Mouse (Mus musculus) lung, adult 10 weeks (tissue): ENCODE measurements around the gene Olfr1331. TPM values are rescaled to one million over a fixed set of nuclear protein-coding genes. Genes with fewer than 3 reads are reported as not detected.

Experiments
- polyA plus RNA-seq: library from polyadenylated mRNA; stranded (reverse); fragments of 350-450 nt; fragmentation: Illumina TruSeq; extraction: RNeasy Lipid Tissue Mini Kit (QIAGEN cat#74804); gene quantifications from one replicate; pipeline ENCODE4 v1.2.3, GENCODE M21; 2014; ENCODE audit warnings: low read depth, low replicate concordance; ENCODE audit not compliant: insufficient read depth

Gene Olfr1331
- polyA plus RNA-seq, result not detected

DNA sequence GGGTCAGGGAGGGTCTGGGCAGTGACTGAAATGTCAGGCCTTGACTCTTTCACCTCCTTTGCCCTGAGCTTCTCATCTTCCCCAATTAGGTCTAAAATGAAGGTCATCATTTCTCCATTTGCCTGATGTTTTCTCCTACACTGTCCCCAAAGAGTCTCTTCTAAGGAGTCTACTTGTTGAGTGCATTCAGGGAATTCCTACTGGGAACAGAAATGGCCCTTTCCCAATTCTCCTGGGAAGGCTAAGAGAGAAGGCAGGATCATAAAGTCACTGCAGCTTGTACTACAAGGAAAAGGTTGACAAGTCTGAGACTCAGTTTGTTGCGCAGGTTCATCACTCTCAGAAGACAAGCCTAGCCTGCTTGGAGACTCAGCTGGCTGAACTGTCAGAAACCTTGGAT, at the start of gene Olfr1331:
Gene Olfr1331 (plus strand): TSS at position 301 of the 400 bp plus-strand sequence.

DNA sequence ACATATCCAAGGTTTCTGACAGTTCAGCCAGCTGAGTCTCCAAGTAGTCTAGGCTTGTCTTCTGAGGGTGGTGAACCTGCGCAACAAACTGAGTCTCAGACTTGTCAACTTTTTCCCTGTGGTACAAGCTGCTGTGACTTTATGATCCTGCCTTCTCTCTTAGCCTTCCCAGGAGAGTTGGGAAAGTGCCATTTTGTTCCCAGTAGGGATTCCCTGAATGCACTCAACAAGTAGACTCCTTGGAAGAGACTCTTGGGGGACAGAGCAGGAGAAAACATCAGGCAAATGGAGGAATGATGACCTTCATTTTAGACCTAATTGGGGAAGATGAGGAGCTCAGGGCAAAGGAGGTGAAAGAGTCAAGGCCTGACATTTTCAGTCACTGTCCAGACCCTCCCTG, 28.3 kb upstream of the Olfr1331 start, which contains the start of gene Olfr1333:
Gene Olfr1333 (minus strand): TSS at position 101 of the 400 bp plus-strand sequence.

DNA sequence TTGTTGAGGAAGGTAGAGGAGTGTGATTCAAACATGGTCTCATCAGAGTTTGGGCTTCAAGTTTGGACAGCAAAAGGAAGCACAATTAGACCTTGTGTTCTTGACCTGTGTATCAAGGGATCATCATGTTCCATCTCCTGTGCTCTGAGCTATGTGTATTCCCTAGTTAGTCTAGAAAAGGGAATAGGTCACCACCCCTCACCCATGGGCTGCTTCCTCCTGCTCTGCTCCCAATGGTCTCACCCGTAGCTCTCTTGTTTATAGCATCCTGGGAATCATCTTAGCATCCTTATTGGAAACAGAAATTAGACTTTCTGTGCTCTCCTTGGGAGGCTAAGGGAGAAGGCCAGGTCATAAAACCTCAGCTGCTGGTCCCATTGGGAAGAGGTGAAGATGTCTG, 23.8 kb downstream of the Olfr1331 start, which contains the start of gene Olfr1330:
Gene Olfr1330 (plus strand): TSS at position 301 of the 400 bp plus-strand sequence.

DNA sequence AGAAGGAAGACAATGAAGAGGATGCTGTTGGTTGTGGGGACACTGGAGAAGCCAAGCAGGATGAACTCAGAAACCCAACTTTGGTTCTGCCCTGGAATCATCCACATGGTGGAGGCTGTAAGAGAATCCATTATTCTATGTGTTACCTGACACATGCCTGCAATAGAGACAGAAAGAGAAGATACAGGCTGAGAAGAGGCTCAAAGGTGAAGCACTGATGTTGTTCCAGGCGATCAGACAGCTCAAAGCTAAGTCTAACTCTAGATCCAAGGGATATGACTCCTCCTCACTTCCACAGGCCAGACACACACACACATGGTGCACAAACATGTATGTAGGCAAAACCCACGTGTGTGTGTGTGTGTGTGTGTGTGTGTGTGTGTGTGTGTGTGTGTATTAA, 52.9 kb downstream of the Olfr1331 start, which contains the start of gene Olfr1329:
Gene Olfr1329 (minus strand): TSS at position 101 of the 400 bp plus-strand sequence.

Other genes starting within 250 kb of the Olfr1331 start
- 2.5 TPM for gene Cfap57, start 243.9 kb upstream of the Olfr1331 start, polyA plus RNA-seq
- 50.0 TPM for gene Ebna1bp2, start 243.8 kb upstream of the Olfr1331 start, polyA plus RNA-seq
- not detected for gene Olfr62, start 205.7 kb upstream of the Olfr1331 start, polyA plus RNA-seq
- 0.24 TPM for gene Olfr1342, start 171.9 kb upstream of the Olfr1331 start, polyA plus RNA-seq
- not detected for gene Olfr1341, start 161.1 kb upstream of the Olfr1331 start, polyA plus RNA-seq
- gene Olfr1340, start 144.5 kb upstream of the Olfr1331 start, polyA plus RNA-seq, result not detected
- gene Olfr1339, start 132.5 kb upstream of the Olfr1331 start, polyA plus RNA-seq, result not detected
- gene Olfr1338, start 105.9 kb upstream of the Olfr1331 start, polyA plus RNA-seq, result not detected
- gene Olfr1337, start 82.1 kb upstream of the Olfr1331 start, polyA plus RNA-seq, result not detected
- gene Olfr1335, start 54.7 kb upstream of the Olfr1331 start, polyA plus RNA-seq, result not detected
- not detected for gene Olfr1333, start 28.4 kb upstream of the Olfr1331 start, polyA plus RNA-seq
- not detected for gene Olfr1330, start 23.9 kb downstream of the Olfr1331 start, polyA plus RNA-seq
- gene Olfr1329, start 52.8 kb downstream of the Olfr1331 start, polyA plus RNA-seq, result not detected
- not detected for gene Olfr1328, start 74.0 kb downstream of the Olfr1331 start, polyA plus RNA-seq
- gene Lao1, start 96.9 kb downstream of the Olfr1331 start, polyA plus RNA-seq, result not detected
- gene Slc2a1, start 244.1 kb downstream of the Olfr1331 start, polyA plus RNA-seq, result 14.4 TPM